Mouse (Mus musculus): Measurements from ENCODE around the gene Pank2.

DNA sequence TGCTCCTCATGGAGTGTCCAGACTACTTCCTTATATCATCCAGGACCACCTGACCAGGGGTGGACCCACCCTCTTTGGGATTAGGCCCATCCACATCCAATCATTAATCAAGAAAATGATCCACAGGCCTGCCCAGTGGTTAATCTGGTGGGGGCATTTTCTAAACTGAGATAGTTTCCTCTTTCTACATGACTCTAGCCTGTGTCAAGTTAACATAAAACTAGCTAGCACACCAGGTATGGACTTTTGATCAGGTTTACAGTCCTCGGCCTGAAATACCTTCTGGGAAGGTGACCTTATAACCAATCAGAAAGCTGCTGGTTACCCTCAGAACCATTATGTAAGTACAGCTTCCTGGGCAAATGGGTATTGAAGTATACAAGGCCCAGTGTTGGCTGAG lies 66.7 kb downstream of the Pank2 start:
- TF ChIP-seq CTCF (IDR thresholded peaks at IDR 0.05; ENCODE audit: borderline replicate concordance, insufficient read depth, low read depth, low read length) (no peak), POLR2A (IDR thresholded peaks at IDR 0.05; ENCODE audit: borderline replicate concordance, insufficient read depth, low read length) (no peak)
